Mouse (Mus musculus) olfactory bulb, adult 2 months (tissue): ENCODE measurements around the gene Fryl.

Experiments
- CTCF ChIP-seq: fragments of 200-500 bp; IDR thresholded peaks from 2 replicates; pipeline ENCODE4 v1.5.1; 2012; ENCODE audit warnings: low read depth, mild to moderate bottlenecking, low read length, moderate library complexity; ENCODE audit not compliant: insufficient read depth
- POLR2A ChIP-seq: fragments of 200-500 bp; IDR thresholded peaks from 2 replicates; pipeline ENCODE4 v1.6.1; 2012; ENCODE audit warnings: mild to moderate bottlenecking, low read depth, low read length, moderate library complexity; ENCODE audit not compliant: insufficient read depth

DNA sequence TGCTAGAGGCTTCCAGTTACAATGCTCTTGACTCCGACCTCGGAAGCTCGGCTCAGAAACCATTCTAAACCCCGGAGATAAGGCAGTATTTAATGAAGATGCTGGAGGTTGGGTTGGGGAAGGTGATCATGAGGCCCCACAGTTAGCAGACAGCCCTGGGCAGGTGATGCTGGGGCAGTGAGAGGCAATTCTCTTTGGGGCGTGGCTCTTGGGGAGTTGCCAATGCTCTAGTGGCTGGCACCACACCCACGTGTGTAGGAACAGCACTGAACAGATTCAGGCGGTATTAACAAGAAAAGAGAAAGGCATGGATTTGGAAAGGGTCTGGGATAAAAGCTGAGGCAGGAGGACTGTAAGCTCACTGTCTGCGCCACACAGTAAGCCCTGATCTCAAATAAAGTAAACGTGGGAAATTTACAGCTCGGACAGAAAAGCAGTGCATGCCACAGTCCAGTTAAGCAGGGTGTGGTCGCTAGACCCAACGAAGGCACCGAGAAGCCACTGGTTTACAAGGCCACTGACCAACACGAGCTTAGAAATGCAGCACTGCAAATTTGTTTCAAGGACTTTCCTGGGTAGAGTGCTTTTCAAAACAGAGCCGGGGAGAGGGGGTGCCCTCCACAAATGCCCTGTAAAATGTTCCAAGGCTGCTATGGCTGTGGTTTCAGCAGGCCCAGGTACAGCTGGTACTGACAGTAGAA is 100.0 kb downstream of the Fryl start:
- TF ChIP-seq CTCF (no peak), POLR2A (no peak)
